Mouse (Mus musculus) thymus, postnatal 4 days (tissue): ENCODE results near the gene Ctsl.

ENCODE experiments used
- DNase-seq: peaks from one replicate; pipeline ENCODE4 v3.0.0; 2021

Ctsl gene

DNA sequence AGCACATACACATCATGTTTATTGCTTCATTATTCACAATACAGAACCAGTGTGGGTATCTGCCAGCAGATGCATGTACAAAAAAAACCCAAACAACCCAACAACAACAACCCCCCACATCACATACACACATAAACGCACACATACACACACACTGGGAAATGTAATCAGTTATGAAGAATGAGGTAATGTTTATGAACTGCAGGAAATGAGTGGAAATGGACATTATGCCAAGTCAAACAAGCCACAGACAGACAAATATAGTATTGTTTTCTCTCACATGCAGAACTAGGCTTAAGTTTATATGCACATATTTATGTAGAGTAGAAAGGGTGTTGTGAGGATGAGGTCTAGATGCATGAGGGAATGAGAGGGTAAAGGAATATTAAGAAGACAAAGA lies 59.4 kb downstream of the Ctsl start:
- DNase-seq: no peak

DNA sequence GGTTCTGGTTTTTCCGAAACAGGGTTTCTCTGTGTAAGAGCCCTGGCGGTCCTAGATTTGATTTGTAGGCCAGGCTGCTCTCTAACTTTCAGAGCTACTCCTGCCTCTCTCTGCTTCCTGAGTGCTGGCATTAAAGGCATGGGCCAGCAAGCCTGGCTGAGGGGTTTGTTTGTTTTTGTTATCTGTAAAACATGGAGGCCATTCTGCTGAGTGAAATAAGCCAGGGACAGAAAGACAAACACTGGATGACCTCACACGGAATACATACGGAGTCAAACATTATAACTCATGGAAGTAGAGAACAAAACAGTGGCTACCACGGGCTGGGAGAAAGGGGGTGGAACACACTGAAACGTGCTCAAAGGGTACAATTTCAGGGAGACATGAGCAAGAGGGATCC lies 60.1 kb downstream of the Ctsl start:
- no peak for DNase-seq

DNA sequence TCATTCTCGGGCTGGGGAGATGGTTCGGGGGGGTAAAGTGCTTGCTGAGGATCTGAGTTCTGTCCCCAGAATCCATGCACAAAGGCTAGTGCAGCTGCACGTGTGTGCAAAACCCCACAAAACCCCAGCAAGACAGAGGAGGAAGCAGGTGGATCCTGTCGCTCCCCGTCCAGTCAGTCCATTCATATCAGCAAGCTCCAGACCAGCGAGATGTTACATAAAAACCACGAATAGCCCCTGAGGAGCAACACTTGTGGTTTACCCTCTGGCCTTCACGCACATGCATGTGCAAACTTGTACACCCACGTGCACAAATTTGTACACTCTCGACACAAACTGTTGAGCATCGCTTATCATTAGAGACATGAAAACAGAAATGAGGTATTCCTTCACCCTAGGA lies 60.8 kb downstream of the Ctsl start:
- DNase-seq: no peak
